Mouse (Mus musculus) heart, adult 11 months (tissue): Measurements from ENCODE around the gene Aak1.

ENCODE experiments used
- DNase-seq: peaks from one replicate; pipeline ENCODE4 v3.0.0; 2022

The Aak1 gene

GRCm38 (mm10) chr6:86973956-86974355 lies 124.6 kb downstream of the Aak1 start:
- DNase-seq = no peak

- DNase-seq = no peak
These were observed 129.0 kb downstream of the Aak1 start for GRCm38 (mm10) chr6:86978156-86978908.

GRCm38 (mm10) chr6:86978909-86979265 lies 129.6 kb downstream of the Aak1 start:
- no peak for DNase-seq

GRCm38 (mm10) chr6:86981206-86981605 lies 131.9 kb downstream of the Aak1 start:
- no peak for DNase-seq

- no peak for DNase-seq
These were observed 136.2 kb downstream of the Aak1 start for GRCm38 (mm10) chr6:86985314-86986106.

- peak; percentile 94 for DNase-seq
These were observed 140.3 kb downstream of the Aak1 start for GRCm38 (mm10) chr6:86989576-86989975.

- DNase-seq = peak; percentile 92
These were observed 141.7 kb downstream of the Aak1 start for GRCm38 (mm10) chr6:86991041-86991440.

GRCm38 (mm10) chr6:86992349-86992748 lies 143.0 kb downstream of the Aak1 start:
- DNase-seq = no peak

- no peak for DNase-seq
These were observed 144.9 kb downstream of the Aak1 start for GRCm38 (mm10) chr6:86994254-86994653.

- peak; percentile 94 for DNase-seq
These were observed 147.5 kb downstream of the Aak1 start for GRCm38 (mm10) chr6:86996629-86997307.

GRCm38 (mm10) chr6:86997360-86997759 lies 148.0 kb downstream of the Aak1 start:
- DNase-seq = no peak

- DNase-seq = no peak
These were observed 152.7 kb downstream of the Aak1 start for GRCm38 (mm10) chr6:87001995-87002394.

- DNase-seq = peak; percentile 97
These were observed 153.3 kb downstream of the Aak1 start for GRCm38 (mm10) chr6:87002521-87003055.

GRCm38 (mm10) chr6:87004099-87004498 lies 154.8 kb downstream of the Aak1 start:
- DNase-seq = no peak

- no peak for DNase-seq
These were observed 156.3 kb downstream of the Aak1 start for GRCm38 (mm10) chr6:87005577-87005976.

GRCm38 (mm10) chr6:87008887-87009286 lies 159.6 kb downstream of the Aak1 start, which contains the start of gene Nfu1:
TSS of gene Nfu1 (plus strand) at chr6:87009236.
- DNase-seq = no peak

- peak; percentile 99 for DNase-seq
These were observed 160.5 kb downstream of the Aak1 start for GRCm38 (mm10) chr6:87009692-87010328.

- DNase-seq = no peak
These were observed 167.6 kb downstream of the Aak1 start for GRCm38 (mm10) chr6:87016916-87017315.

GRCm38 (mm10) chr6:87018874-87019273 lies 169.6 kb downstream of the Aak1 start:
- DNase-seq = no peak

- no peak for DNase-seq
These were observed 172.5 kb downstream of the Aak1 start for GRCm38 (mm10) chr6:87021791-87022190.

- peak; percentile 89 for DNase-seq
These were observed 177.7 kb downstream of the Aak1 start for GRCm38 (mm10) chr6:87026980-87027379.

GRCm38 (mm10) chr6:87028881-87029280 lies 179.6 kb downstream of the Aak1 start:
- peak; percentile 77 for DNase-seq

- peak; percentile 40 for DNase-seq
These were observed 182.0 kb downstream of the Aak1 start for GRCm38 (mm10) chr6:87031310-87031709.
